Mouse (Mus musculus): ENCODE data around the gene Ppp1r15a. TPM values are rescaled to one million over a fixed set of nuclear protein-coding genes. Genes with fewer than 3 reads are reported as not detected.

Gene Ppp1r15a
- total and polyA plus RNA-seq, 3 experiments: 27.3 to 36.0 (median 29.6) TPM

DNA sequence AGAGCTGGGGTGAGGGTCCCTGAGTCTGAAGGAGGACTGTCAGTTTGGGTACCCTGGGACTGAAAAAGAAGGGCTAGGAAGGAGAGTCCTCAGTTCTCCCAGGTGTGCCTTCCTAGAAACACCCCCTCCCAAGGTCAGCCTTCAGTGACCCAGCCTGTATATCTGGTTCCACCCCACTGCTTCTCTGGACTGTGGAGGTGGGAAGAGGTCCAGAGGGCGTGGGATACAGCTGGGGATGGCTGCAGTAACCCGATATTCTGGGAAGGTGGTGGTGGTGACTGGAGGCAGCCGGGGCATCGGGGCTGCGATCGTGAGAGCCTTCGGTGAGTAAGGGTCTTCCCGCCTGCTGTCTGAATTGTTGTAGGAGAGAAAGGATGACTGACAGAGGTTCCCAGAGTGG is 28.7 kb upstream of the Ppp1r15a start, which contains the start of gene Hsd17b14:
Gene Hsd17b14 (plus strand): TSS at position 150 of the 400 bp plus-strand sequence.
- no peaks in the 10 kb centered on the region for H3K36me3 ChIP-seq (ENCODE audit: control insufficient read depth, insufficient read depth, low read length)
- H3K27me3 ChIP-seq (ENCODE audit: control insufficient read depth, insufficient read depth, low read length): no peaks in the 10 kb centered on the region
- intact Hi-C loops (cut with DNase I): loop anchor here (1.0 to 10.0 kb wide), 3 partner anchors 34 to 130 kb away; partner anchors contain the start of gene Ntn5
- no peaks in the 10 kb centered on the region for H3K4me1 ChIP-seq (ENCODE audit: control insufficient read depth, insufficient read depth, low read length)
- DNase-seq: no peak
- no peak for TF ChIP-seq EP300 (IDR thresholded peaks at IDR 0.05; ENCODE audit: insufficient read depth, low read depth, low read length)
- TF ChIP-seq POLR2A (IDR thresholded peaks at IDR 0.05; ENCODE audit: insufficient read depth, low read depth, low read length): no peak
- no peak for TF ChIP-seq CTCF (IDR thresholded peaks at IDR 0.05)
- H3K4me3 ChIP-seq: no peak within 1 kb of the TSS
- no peak within 1 kb of the TSS for H3K9ac ChIP-seq (ENCODE audit: low read depth, low read length)
- 51% methylated on average over 8 of the region's 8 CpGs for WGBS
- H3K79me2 ChIP-seq (replicated peaks; ENCODE audit: control insufficient read depth, insufficient read depth, low read length): no peaks in the 10 kb centered on the region
- no peak within 1 kb of the TSS for H3K27ac ChIP-seq

DNA sequence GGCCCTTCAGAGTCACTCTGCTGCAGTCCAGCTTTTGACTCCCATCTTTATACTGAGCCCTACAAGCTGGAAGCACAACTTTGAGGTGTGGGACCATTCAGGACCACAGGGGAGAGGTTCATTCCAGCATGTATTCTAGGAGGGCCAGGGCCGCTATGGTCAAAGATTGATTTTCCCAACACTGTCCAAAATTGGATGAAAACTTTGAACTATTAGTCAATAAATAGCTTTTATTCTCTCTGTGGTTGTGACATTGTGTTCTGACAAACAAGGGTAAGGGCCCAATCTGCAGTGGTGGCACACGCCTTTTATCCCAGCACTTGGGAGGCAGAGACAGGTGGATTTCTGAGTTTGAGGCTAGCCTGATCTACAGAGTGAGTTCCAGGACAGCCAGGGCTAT is 27.9 kb upstream of the Ppp1r15a start:
- no peaks in the 10 kb centered on the region for H3K36me3 ChIP-seq (ENCODE audit: control insufficient read depth, insufficient read depth, low read length)
- H3K9ac ChIP-seq (ENCODE audit: low read depth, low read length): no peak overlapping the region
- 83% methylated on average over 2 of the region's 2 CpGs for WGBS
- H3K4me3 ChIP-seq: no peak overlapping the region
- no peak overlapping the region for H3K27ac ChIP-seq
- H3K4me1 ChIP-seq (ENCODE audit: control insufficient read depth, insufficient read depth, low read length): no peaks in the 10 kb centered on the region
- H3K27me3 ChIP-seq (ENCODE audit: control insufficient read depth, insufficient read depth, low read length): no peaks in the 10 kb centered on the region
- DNase-seq: no peak
- intact Hi-C loops (cut with DNase I): loop anchor here (2.0 to 10.0 kb wide), 2 partner anchors 35 to 131 kb away; partner anchors contain the start of gene Ntn5
- H3K79me2 ChIP-seq (replicated peaks; ENCODE audit: control insufficient read depth, insufficient read depth, low read length): no peaks in the 10 kb centered on the region
- no peak for TF ChIP-seq EP300 (IDR thresholded peaks at IDR 0.05; ENCODE audit: insufficient read depth, low read depth, low read length)
- TF ChIP-seq POLR2A (IDR thresholded peaks at IDR 0.05; ENCODE audit: insufficient read depth, low read depth, low read length): no peak
- TF ChIP-seq CTCF (IDR thresholded peaks at IDR 0.05): no peak

DNA sequence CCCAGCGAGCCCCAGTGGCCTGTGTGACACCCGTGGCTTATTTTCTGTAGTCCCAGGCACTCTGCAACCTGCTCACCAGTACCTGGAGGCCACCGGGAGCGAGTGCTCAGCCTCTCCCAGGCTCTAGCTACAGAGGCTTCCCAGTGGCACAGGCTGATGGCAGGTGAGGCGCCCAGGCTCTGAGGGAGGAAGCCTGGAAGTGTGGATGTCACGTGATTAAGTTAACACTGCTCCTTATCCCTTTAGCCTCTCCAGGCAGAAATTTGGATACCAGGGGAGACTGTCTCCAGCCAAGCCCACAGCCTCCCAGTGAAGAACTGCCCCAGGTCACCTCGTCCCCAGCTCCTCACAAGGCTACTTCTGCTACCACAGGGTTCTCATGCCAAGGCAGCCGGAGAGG is 27.5 kb upstream of the Ppp1r15a start:
- H3K27me3 ChIP-seq (ENCODE audit: control insufficient read depth, insufficient read depth, low read length): no peaks in the 10 kb centered on the region
- H3K79me2 ChIP-seq (replicated peaks; ENCODE audit: control insufficient read depth, insufficient read depth, low read length): no peaks in the 10 kb centered on the region
- H3K4me1 ChIP-seq (ENCODE audit: control insufficient read depth, insufficient read depth, low read length): no peaks in the 10 kb centered on the region
- intact Hi-C loops (cut with DNase I): loop anchor here (10.0 kb wide), 1 partner anchor 131 kb away; the partner anchor contains the start of gene Ntn5
- no peaks in the 10 kb centered on the region for H3K36me3 ChIP-seq (ENCODE audit: control insufficient read depth, insufficient read depth, low read length)
- no peak overlapping the region for H3K4me3 ChIP-seq
- DNase-seq: no peak
- H3K27ac ChIP-seq: no peak overlapping the region
- H3K9ac ChIP-seq (ENCODE audit: low read depth, low read length): no peak overlapping the region
- WGBS: 66% methylated on average over 8 of the region's 8 CpGs
- no peak for TF ChIP-seq POLR2A (IDR thresholded peaks at IDR 0.05; ENCODE audit: insufficient read depth, low read depth, low read length)
- TF ChIP-seq EP300 (IDR thresholded peaks at IDR 0.05; ENCODE audit: insufficient read depth, low read depth, low read length): no peak
- no peak for TF ChIP-seq CTCF (IDR thresholded peaks at IDR 0.05)

DNA sequence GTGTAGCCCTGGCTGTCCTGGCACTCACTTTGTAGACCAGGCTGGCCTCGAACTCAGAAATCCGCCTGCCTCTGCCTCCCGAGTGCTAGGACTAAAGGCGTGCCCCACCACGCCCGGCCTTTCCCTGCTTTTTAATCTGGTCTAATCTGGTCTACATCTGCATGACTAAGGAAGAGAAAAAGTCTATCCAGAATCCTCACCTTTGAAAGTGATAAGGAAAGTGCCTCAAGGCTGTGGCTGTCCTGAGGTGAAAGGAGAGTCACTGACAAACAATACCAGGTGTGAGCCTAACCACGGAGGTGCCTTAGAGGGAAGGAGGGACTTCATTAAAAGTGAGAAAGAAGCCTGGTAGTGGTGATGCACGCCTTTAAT is 25.4 kb upstream of the Ppp1r15a start:
- Histone ChIP-seq H3K79me2 (replicated peaks; ENCODE audit: control insufficient read depth, insufficient read depth, low read length) (no peaks in the 10 kb centered on the region), H3K36me3 (ENCODE audit: control insufficient read depth, insufficient read depth, low read length) (no peaks in the 10 kb centered on the region), H3K4me1 (ENCODE audit: control insufficient read depth, insufficient read depth, low read length) (no peaks in the 10 kb centered on the region), H3K27me3 (ENCODE audit: control insufficient read depth, insufficient read depth, low read length) (no peaks in the 10 kb centered on the region), H3K4me3 (no peak overlapping the region), H3K27ac (no peak overlapping the region), H3K9ac (ENCODE audit: low read depth, low read length) (no peak overlapping the region)
- TF ChIP-seq CTCF (IDR thresholded peaks at IDR 0.05) (no peak), EP300 (IDR thresholded peaks at IDR 0.05; ENCODE audit: insufficient read depth, low read depth, low read length) (no peak), POLR2A (IDR thresholded peaks at IDR 0.05; ENCODE audit: insufficient read depth, low read depth, low read length) (no peak)
- intact Hi-C loops (cut with DNase I): loop anchor here (10.0 kb wide), 1 partner anchor 133 kb away; the partner anchor contains the start of gene Ntn5
- 82% methylated on average over 8 of the region's 8 CpGs for WGBS
- no peak for DNase-seq

DNA sequence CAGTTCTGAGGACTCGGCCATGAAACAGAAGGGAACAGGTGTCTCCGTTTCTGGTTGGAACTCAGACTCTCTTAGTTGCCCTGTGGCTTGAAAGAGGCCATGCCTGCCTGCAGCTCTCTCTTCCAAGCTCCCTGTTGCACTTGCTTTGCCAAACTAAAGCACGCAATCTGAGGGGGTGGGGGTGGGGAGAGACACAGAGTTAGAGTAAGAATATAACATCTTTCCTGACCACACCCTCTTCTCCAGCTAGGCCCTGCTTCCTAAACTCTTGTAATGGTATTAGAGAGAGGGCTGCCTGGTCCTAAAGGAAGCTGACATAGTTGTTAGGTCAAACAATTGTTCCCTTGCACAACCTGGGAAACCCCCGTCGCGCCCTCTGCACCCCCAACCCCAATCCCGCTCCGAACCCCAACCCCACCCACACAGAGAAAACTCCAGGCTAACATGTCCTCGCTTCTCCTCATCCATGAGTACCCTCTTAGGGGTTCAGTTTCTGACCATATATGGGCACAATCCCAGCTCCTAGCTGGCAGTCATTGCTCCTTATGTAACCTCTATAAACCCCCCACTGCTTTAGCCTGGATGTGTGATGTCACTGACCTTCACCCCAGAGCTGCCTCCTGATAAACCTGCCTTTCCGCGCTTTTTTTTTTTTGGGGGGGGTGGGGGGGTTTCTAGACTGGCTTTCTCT is 24.9 kb upstream of the Ppp1r15a start:
- H3K27ac ChIP-seq: no peak overlapping the region
- H3K9ac ChIP-seq (ENCODE audit: low read depth, low read length): no peak overlapping the region
- H3K79me2 ChIP-seq (replicated peaks; ENCODE audit: control insufficient read depth, insufficient read depth, low read length): no peaks in the 10 kb centered on the region
- no peak overlapping the region for H3K4me3 ChIP-seq
- no peak for TF ChIP-seq EP300 (IDR thresholded peaks at IDR 0.05; ENCODE audit: insufficient read depth, low read depth, low read length)
- TF ChIP-seq POLR2A (IDR thresholded peaks at IDR 0.05; ENCODE audit: insufficient read depth, low read depth, low read length): no peak
- no peak for TF ChIP-seq CTCF (IDR thresholded peaks at IDR 0.05)
- no peaks in the 10 kb centered on the region for H3K27me3 ChIP-seq (ENCODE audit: control insufficient read depth, insufficient read depth, low read length)
- intact Hi-C loops (cut with DNase I): loop anchor here (10.0 kb wide), 1 partner anchor 134 kb away; the partner anchor contains the start of gene Ntn5
- DNase-seq: no peak
- H3K36me3 ChIP-seq (ENCODE audit: control insufficient read depth, insufficient read depth, low read length): no peaks in the 10 kb centered on the region
- H3K4me1 ChIP-seq (ENCODE audit: control insufficient read depth, insufficient read depth, low read length): no peaks in the 10 kb centered on the region
- 72% methylated on average over 11 of the region's 11 CpGs for WGBS
